Mouse (Mus musculus): ENCODE results near the gene Gdpd3. TPM values are rescaled to one million over a fixed set of nuclear protein-coding genes. Genes with fewer than 3 reads are reported as not detected.
A peak's percentile ranks its signal among the peaks of the same experiment; 100 is the strongest.

Gdpd3 gene
- polyA plus RNA-seq, 1 experiment from 2014 or later: 1.2 TPM

- Histone ChIP-seq H3K36me3 (ENCODE audit: control insufficient read depth, insufficient read depth, low read length) (peaks cover 59% of the 10 kb centered on the region), H3K4me3 (ENCODE audit: low read depth, low read length) (no peak overlapping the region), H3K27ac (ENCODE audit: low read depth, low read length) (no peak overlapping the region), H3K9ac (ENCODE audit: low read length) (no peak overlapping the region), H3K4me1 (ENCODE audit: control insufficient read depth, insufficient read depth, low read length) (peaks cover 16% of the 10 kb centered on the region; the same call in 1 of the 2 replicates), H3K9me3 (replicated peaks; ENCODE audit: control insufficient read depth, low read length) (no peaks in the 10 kb centered on the region), H3K4me2 (ENCODE audit: low read length) (no peak overlapping the region), H3K27me3 (replicated peaks; ENCODE audit: control insufficient read depth, insufficient read depth, low read length) (no peaks in the 10 kb centered on the region)
- WGBS: 87% methylated on average over 4 of the region's 4 CpGs
- ATAC-seq (no peak), DNase-seq (ENCODE audit: low spot score) (no peak)
These were observed 23.0 kb downstream of the Gdpd3 start for GRCm38 (mm10) chr7:126789141-126789540.

GRCm38 (mm10) chr7:126791851-126792720 is 26.0 kb downstream of the Gdpd3 start, which contains the start of gene Ppp4c:
TSS of gene Ppp4c (minus strand) at chr7:126792496.
- Histone ChIP-seq H3K27ac (ENCODE audit: low read depth, low read length) (peak within 1 kb of the TSS; percentile 91), H3K36me3 (ENCODE audit: control insufficient read depth, insufficient read depth, low read length) (peaks cover 57% of the 10 kb centered on the region), H3K9me3 (replicated peaks; ENCODE audit: control insufficient read depth, low read length) (no peaks in the 10 kb centered on the region), H3K9ac (ENCODE audit: low read length) (peak within 1 kb of the TSS; percentile 89), H3K4me2 (ENCODE audit: low read length) (peak within 1 kb of the TSS; percentile 83), H3K4me3 (ENCODE audit: low read depth, low read length) (peak within 1 kb of the TSS; percentile 98), H3K27me3 (replicated peaks; ENCODE audit: control insufficient read depth, insufficient read depth, low read length) (no peaks in the 10 kb centered on the region), H3K4me1 (ENCODE audit: control insufficient read depth, insufficient read depth, low read length) (peaks cover 16% of the 10 kb centered on the region; the same call in 1 of the 2 replicates)
- peak; percentile 99 for DNase-seq (ENCODE audit: low spot score)
- under 1% methylated on average over 70 of the region's 83 CpGs for WGBS
- ATAC-seq: peak; percentile 98

- Histone ChIP-seq H3K4me1 (ENCODE audit: control insufficient read depth, insufficient read depth, low read length) (peaks cover 21% of the 10 kb centered on the region), H3K27me3 (replicated peaks; ENCODE audit: control insufficient read depth, insufficient read depth, low read length) (no peaks in the 10 kb centered on the region)
- ATAC-seq: no peak; the same call in 1 of the 2 replicates
These were observed 26.7 kb downstream of the Gdpd3 start for GRCm38 (mm10) chr7:126792721-126793443.

GRCm38 (mm10) chr7:126793456-126794270 is 27.5 kb downstream of the Gdpd3 start:
- H3K9me3 ChIP-seq (replicated peaks; ENCODE audit: control insufficient read depth, low read length): no peaks in the 10 kb centered on the region
- ATAC-seq (no peak), DNase-seq (ENCODE audit: low spot score) (no peak)
- H3K4me2 ChIP-seq (ENCODE audit: low read length): no peak overlapping the region
- H3K9ac ChIP-seq (ENCODE audit: low read length): no peak overlapping the region
- no peak overlapping the region for H3K4me3 ChIP-seq (ENCODE audit: low read depth, low read length)
- 73% methylated on average over 4 of the region's 4 CpGs for WGBS
- H3K27ac ChIP-seq (ENCODE audit: low read depth, low read length): no peak overlapping the region
- peaks cover 43% of the 10 kb centered on the region for H3K36me3 ChIP-seq (ENCODE audit: control insufficient read depth, insufficient read depth, low read length)
- no peaks in the 10 kb centered on the region for H3K27me3 ChIP-seq (replicated peaks; ENCODE audit: control insufficient read depth, insufficient read depth, low read length)
- peaks cover 24% of the 10 kb centered on the region for H3K4me1 ChIP-seq (ENCODE audit: control insufficient read depth, insufficient read depth, low read length)

More at GRCm38 (mm10) chr7:126792721-126793443, 26.7 kb downstream of the Gdpd3 start:
- Histone ChIP-seq H3K4me3 (ENCODE audit: low read depth, low read length) (peak overlapping the region; percentile 98), H3K9ac (ENCODE audit: low read length) (peak overlapping the region; percentile 89), H3K9me3 (replicated peaks; ENCODE audit: control insufficient read depth, low read length) (no peaks in the 10 kb centered on the region), H3K4me2 (ENCODE audit: low read length) (peak overlapping the region; percentile 83), H3K27ac (ENCODE audit: low read depth, low read length) (peak overlapping the region; percentile 81), H3K36me3 (ENCODE audit: control insufficient read depth, insufficient read depth, low read length) (peaks cover 51% of the 10 kb centered on the region)
- 32% methylated on average over 11 of the region's 11 CpGs for WGBS
- DNase-seq (ENCODE audit: low spot score): no peak

- no peaks in the 10 kb centered on the region for H3K27me3 ChIP-seq (replicated peaks; ENCODE audit: control insufficient read depth, insufficient read depth, low read length)
- H3K36me3 ChIP-seq (ENCODE audit: control insufficient read depth, insufficient read depth, low read length): peaks cover 37% of the 10 kb centered on the region
- H3K4me3 ChIP-seq (ENCODE audit: low read depth, low read length): no peak overlapping the region
- DNase-seq (ENCODE audit: low spot score): no peak
- no peak overlapping the region for H3K27ac ChIP-seq (ENCODE audit: low read depth, low read length)
- no peak for ATAC-seq
- peaks cover 24% of the 10 kb centered on the region for H3K4me1 ChIP-seq (ENCODE audit: control insufficient read depth, insufficient read depth, low read length)
- 83% methylated on average over 4 of the region's 4 CpGs for WGBS
- H3K9ac ChIP-seq (ENCODE audit: low read length): no peak overlapping the region
- no peak overlapping the region for H3K4me2 ChIP-seq (ENCODE audit: low read length)
- H3K9me3 ChIP-seq (replicated peaks; ENCODE audit: control insufficient read depth, low read length): no peaks in the 10 kb centered on the region
These were observed 28.1 kb downstream of the Gdpd3 start for GRCm38 (mm10) chr7:126794271-126794605.

- Histone ChIP-seq H3K27ac (ENCODE audit: low read depth, low read length) (no peak overlapping the region), H3K4me1 (ENCODE audit: control insufficient read depth, insufficient read depth, low read length) (peaks cover 26% of the 10 kb centered on the region)
These were observed 29.5 kb downstream of the Gdpd3 start for GRCm38 (mm10) chr7:126795387-126796317.

GRCm38 (mm10) chr7:126796350-126796932 is 30.3 kb downstream of the Gdpd3 start:
- H3K4me2 ChIP-seq (ENCODE audit: low read length): 0 out of 2 replicates have a peak overlapping the region, but pooled peaks have one; percentile 90
- H3K36me3 ChIP-seq (ENCODE audit: control insufficient read depth, insufficient read depth, low read length): peaks cover 31% of the 10 kb centered on the region
- no peak overlapping the region for H3K27ac ChIP-seq (ENCODE audit: low read depth, low read length)
- H3K9me3 ChIP-seq (replicated peaks; ENCODE audit: control insufficient read depth, low read length): no peaks in the 10 kb centered on the region
- H3K27me3 ChIP-seq (replicated peaks; ENCODE audit: control insufficient read depth, insufficient read depth, low read length): no peaks in the 10 kb centered on the region
- peaks cover 19% of the 10 kb centered on the region for H3K4me1 ChIP-seq (ENCODE audit: control insufficient read depth, insufficient read depth, low read length)
- DNase-seq (ENCODE audit: low spot score) (peak; percentile 34), ATAC-seq (no peak)
- H3K9ac ChIP-seq (ENCODE audit: low read length): no peak overlapping the region
- WGBS: 70% methylated on average over 8 of the region's 8 CpGs
- H3K4me3 ChIP-seq (ENCODE audit: low read depth, low read length): no peak overlapping the region

More at GRCm38 (mm10) chr7:126795387-126796317, 29.5 kb downstream of the Gdpd3 start:
- Histone ChIP-seq H3K36me3 (ENCODE audit: control insufficient read depth, insufficient read depth, low read length) (peaks cover 29% of the 10 kb centered on the region), H3K4me2 (ENCODE audit: low read length) (no peak overlapping the region), H3K9ac (ENCODE audit: low read length) (no peak overlapping the region), H3K27me3 (replicated peaks; ENCODE audit: control insufficient read depth, insufficient read depth, low read length) (no peaks in the 10 kb centered on the region), H3K9me3 (replicated peaks; ENCODE audit: control insufficient read depth, low read length) (no peaks in the 10 kb centered on the region), H3K4me3 (ENCODE audit: low read depth, low read length) (no peak overlapping the region)
- WGBS: 76% methylated on average over 16 of the region's 16 CpGs
- ATAC-seq (no peak), DNase-seq (ENCODE audit: low spot score) (no peak)

Measured in forebrain, embryonic 14.5 days (tissue).